Comparison of ENCODE assay signal across 17 mouse cellular contexts in the genomic region with DNA sequence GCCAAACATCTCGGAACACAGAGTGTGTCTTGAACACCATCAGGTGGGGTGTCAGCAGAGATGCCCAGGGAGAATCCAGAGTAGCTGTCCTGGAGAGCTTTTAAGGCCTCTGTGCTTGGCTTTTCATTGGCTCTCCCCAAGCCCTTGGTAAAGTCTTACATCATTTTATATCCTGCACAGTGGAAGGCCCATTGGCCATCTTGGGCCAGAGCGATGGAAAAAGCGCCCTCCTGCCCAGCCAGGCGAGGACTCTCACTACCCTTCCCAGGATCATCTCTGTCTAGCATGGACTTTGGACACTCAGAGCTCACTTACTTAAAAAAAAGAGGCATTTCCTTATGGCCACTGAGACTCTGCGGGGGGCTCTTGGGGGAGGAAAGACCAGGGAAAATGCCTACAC. TPM values are rescaled to one million over a fixed set of nuclear protein-coding genes. Genes with fewer than 3 reads are reported as not detected.
DNase-seq lines count a peak whose midpoint lies in the region; ATAC-seq and TF ChIP-seq lines count a peak whose summit lies in the region.
"Had no signal": no experiment of that assay in that cellular context is flagged by ENCODE, and none has a peak within 500 bp of the region (broad histone marks: within the 10 kb centered on the region; RNA-seq: fewer than 3 reads in every experiment).

No protein-coding gene starts in this region.

- no peak overlapping the region for H3K9ac ChIP-seq in CH12.LX (ENCODE audit: insufficient read depth, low read depth)
- H3K9ac ChIP-seq in intestine, embryonic 16.5 days (ENCODE audit: low read depth, low read length): no peak overlapping the region
- H3K9ac ChIP-seq: embryonic facial prominence, embryonic 12.5 days; forebrain, embryonic 15.5 days; heart, embryonic 12.5 days; hindbrain, embryonic 15.5 days had no signal

- H3K36me3 ChIP-seq in kidney, adult 2 months (ENCODE audit: control insufficient read depth, insufficient read depth, low read length): no peaks in the 10 kb centered on the region
- H3K36me3 ChIP-seq in CH12.LX (replicated peaks in 1 of 2; ENCODE audit: control insufficient read depth in 1 of 2, insufficient read depth in 1 of 2, low read length in 1 of 2): peaks cover 0 to 7% of the 10 kb centered on the region in 2 experiments
- no peaks in the 10 kb centered on the region for H3K36me3 ChIP-seq in intestine, embryonic 16.5 days (ENCODE audit: control insufficient read depth, insufficient read depth, low read length)
- H3K36me3 ChIP-seq: embryonic facial prominence, embryonic 12.5 days; forebrain, embryonic 15.5 days; G1E; hindbrain, embryonic 15.5 days had no signal

- TF ChIP-seq EP300 in CH12.LX (IDR thresholded peaks at IDR 0.05; ENCODE audit: low read length): no peak

- dilution Hi-C loops in CH12.LX (cut with MboI; ENCODE audit: extremely low pct_ligation_motif_present, extremely low pct_unique_long_range_greater_than_20kb, low sequenced_read_pairs): no loop called here

- in situ Hi-C loops in CH12.LX (cut with MboI; ENCODE audit: low pct_ligation_motif_present, low pct_unique_long_range_greater_than_20kb, low sequenced_read_pairs): loop anchor here (5.0 to 25.0 kb wide), 3 partner anchors 95 to 545 kb away; a partner anchor contains a TSS

- no peak for TF ChIP-seq CTCF in kidney, adult 2 months (conservative IDR thresholded peaks at IDR 0.05; ENCODE audit: insufficient read depth, insufficient read length, low read depth, low read length)
- no peak for TF ChIP-seq CTCF in CH12.LX (conservative IDR thresholded peaks at IDR 0.05 in 1 of 2, IDR thresholded peaks at IDR 0.05 in 1 of 2; ENCODE audit: low read depth in 2 of 2, low read length in 2 of 2)

- TF ChIP-seq POLR2A in kidney, adult 2 months (IDR thresholded peaks at IDR 0.05; ENCODE audit: low read depth, low read length): no peak
- no peak for TF ChIP-seq POLR2A in CH12.LX (IDR thresholded peaks at IDR 0.05; ENCODE audit: low read depth, low read length)

- TF ChIP-seq RAD21 in CH12.LX (IDR thresholded peaks at IDR 0.05; ENCODE audit: low read depth, low read length): no peak

- peaks cover 9% of the 10 kb centered on the region for H3K9me3 ChIP-seq in CH12.LX (replicated peaks; ENCODE audit: low read length)
- no peaks in the 10 kb centered on the region for H3K9me3 ChIP-seq in intestine, embryonic 16.5 days (ENCODE audit: control insufficient read depth, low read length)
- H3K9me3 ChIP-seq: embryonic facial prominence, embryonic 12.5 days; G1E; hindbrain, embryonic 15.5 days had no signal

- peak; percentile 42 for DNase-seq in kidney, adult 2 months
- no peak for DNase-seq in kidney, adult 18-20 months
- DNase-seq in kidney, postnatal 36 days: peak; percentile 35 to 40
- no peak for DNase-seq in kidney, adult 8-10 months
- no peak for DNase-seq in CH12.LX (ENCODE audit: extremely low read depth)
- no peak for DNase-seq in adrenal gland, postnatal 14 days
- DNase-seq: adrenal gland, adult 8-10 months; cerebellum, adult 11 months; cerebellum, adult 8-10 months; cerebellum, postnatal 25 days had no signal

- H3K4me3 ChIP-seq in kidney, adult 2 months (ENCODE audit: insufficient read depth, low read depth, low read length): no peak overlapping the region
- peak overlapping the region; percentile 18 to 48 (median 29) for H3K4me3 ChIP-seq in CH12.LX (replicated peaks in 1 of 3; ENCODE audit: low read depth in 2 of 3, low read length in 2 of 3, poor library complexity in 1 of 3)
- H3K4me3 ChIP-seq in intestine, embryonic 16.5 days (ENCODE audit: low read length): no peak overlapping the region
- H3K4me3 ChIP-seq: embryonic facial prominence, embryonic 12.5 days; forebrain, embryonic 15.5 days; heart, embryonic 12.5 days; hindbrain, embryonic 15.5 days had no signal

- no peaks in the 10 kb centered on the region for H3K4me1 ChIP-seq in kidney, adult 2 months (ENCODE audit: control insufficient read depth, insufficient read depth, low read length)
- peaks cover 36 to 62% of the 10 kb centered on the region in 2 experiments for H3K4me1 ChIP-seq in CH12.LX (ENCODE audit: control insufficient read depth in 1 of 2, insufficient read depth in 2 of 2)
- peaks cover 27% of the 10 kb centered on the region for H3K4me1 ChIP-seq in intestine, embryonic 16.5 days (ENCODE audit: control insufficient read depth, insufficient read depth, low read length)

- 79% methylated on average over 5 of the region's 5 CpGs for WGBS in kidney, adult 2 months
- 81% methylated on average over 5 of the region's 5 CpGs for WGBS in intestine, embryonic 16.5 days

- H3K4me2 ChIP-seq in CH12.LX (ENCODE audit: insufficient read depth, low read depth, poor library complexity, severe bottlenecking): no peak overlapping the region
- H3K4me2 ChIP-seq in intestine, embryonic 16.5 days (ENCODE audit: low read depth, low read length): no peak overlapping the region
- H3K4me2 ChIP-seq: embryonic facial prominence, embryonic 12.5 days; forebrain, embryonic 15.5 days; hindbrain, embryonic 15.5 days had no signal

- peak; percentile 31; the same call in 1 of the 2 replicates for ATAC-seq in intestine, embryonic 16.5 days

- H3K27me3 ChIP-seq in kidney, adult 2 months (replicated peaks; ENCODE audit: control insufficient read depth, insufficient read depth, low read length): no peaks in the 10 kb centered on the region
- H3K27me3 ChIP-seq in CH12.LX (replicated peaks): no peaks in the 10 kb centered on the region
- no peaks in the 10 kb centered on the region for H3K27me3 ChIP-seq in intestine, embryonic 16.5 days (replicated peaks; ENCODE audit: control insufficient read depth, insufficient read depth, low read length)
- H3K27me3 ChIP-seq: forebrain, embryonic 15.5 days; heart, embryonic 12.5 days; hindbrain, embryonic 15.5 days had no signal

- H3K79me2 ChIP-seq in CH12.LX (replicated peaks; ENCODE audit: control insufficient read depth, extremely low read depth, insufficient read depth, poor library complexity, severe bottlenecking): no peaks in the 10 kb centered on the region

- H3K27ac ChIP-seq in kidney, adult 2 months (ENCODE audit: insufficient read depth, low read depth, low read length): no peak overlapping the region
- H3K27ac ChIP-seq in CH12.LX (ENCODE audit: insufficient read depth, low read depth): no peak overlapping the region
- no peak overlapping the region for H3K27ac ChIP-seq in intestine, embryonic 16.5 days (ENCODE audit: low read length)
- H3K27ac ChIP-seq: embryonic facial prominence, embryonic 12.5 days; forebrain, embryonic 15.5 days; hindbrain, embryonic 15.5 days had no signal

TF ChIP-seq in CH12.LX, 34 proteins besides CTCF, POLR2A, EP300 and RAD21:
- no peak for TF ChIP-seq IRF4 (IDR thresholded peaks at IDR 0.05; ENCODE audit: low read depth, low read length)
- no peak for TF ChIP-seq JUN (IDR thresholded peaks at IDR 0.05; ENCODE audit: insufficient read depth, low read depth, low read length)
- no peak for TF ChIP-seq PAX5 (IDR thresholded peaks at IDR 0.05; ENCODE audit: low read length)
- no peak for TF ChIP-seq E2F4 (IDR thresholded peaks at IDR 0.05; ENCODE audit: insufficient replicate concordance, low read depth, low read length)
- TF ChIP-seq SMC3 (IDR thresholded peaks at IDR 0.05; ENCODE audit: low read depth, low read length): no peak
- no peak for TF ChIP-seq MAFK (IDR thresholded peaks at IDR 0.05; ENCODE audit: insufficient replicate concordance, low read length)
- no peak for TF ChIP-seq GABPA (IDR thresholded peaks at IDR 0.05; ENCODE audit: insufficient replicate concordance, low read depth, low read length)
- TF ChIP-seq KAT2A (IDR thresholded peaks at IDR 0.05; ENCODE audit: insufficient replicate concordance, low read length): no peak
- no peak for TF ChIP-seq NELFE (IDR thresholded peaks at IDR 0.05; ENCODE audit: low read depth, low read length)
- no peak for TF ChIP-seq BHLHE40 (IDR thresholded peaks at IDR 0.05; ENCODE audit: low read depth, low read length)
- no peak for TF ChIP-seq RCOR1 (conservative IDR thresholded peaks at IDR 0.05; ENCODE audit: low read depth, low read length)
- TF ChIP-seq TCF12 (IDR thresholded peaks at IDR 0.05; ENCODE audit: low read depth, low read length): no peak
TF ChIP-seq in CH12.LX: peak in this region for 0.

RNA-seq across cellular contexts. Expression of a gene that starts 58.0 kb away (rescaled TPM):
- polyA plus RNA-seq in kidney, adult 2 months (2012; rRNA removed): 0.18 and 0.28 TPM in 2 replicates
- 3.8 and 4.8 TPM in 2 replicates for total RNA-seq in CH12.LX (2012; rRNA removed)
- 5.3 and 5.5 TPM in 2 replicates for total RNA-seq in CH12.LX (2014; rRNA removed)
- 8.6 and 10.1 TPM in 2 replicates for polyA plus RNA-seq in CH12.LX (2012; ENCODE audit: insufficient read length, low read depth)
- polyA plus RNA-seq in intestine, embryonic 16.5 days (2015; fragmentation: Nextera tagmentation; extraction: Ambion mirVana): 1.4 and 2.3 TPM in 2 replicates
- total RNA-seq in adrenal gland, postnatal 14 days (2021): 0.74 and 1.7 TPM in 2 replicates
- total RNA-seq: gastrocnemius, adult 8-10 months had no signal
- polyA plus RNA-seq: G1E had no signal

Comparison
In these comparisons a context has a peak if more than half of its experiments do, and no peak if none do; other contexts are left out.
1. DNase-seq: peak in kidney, adult 2 months (single experiment) and kidney, postnatal 36 days (2 of 2); none in kidney, adult 18-20 months (single experiment), kidney, adult 8-10 months (0 of 2), CH12.LX (single experiment) and adrenal gland, postnatal 14 days (single experiment).
2. H3K4me3 ChIP-seq: peak in CH12.LX (3 of 3); none in kidney, adult 2 months (single experiment) and intestine, embryonic 16.5 days (single experiment).